Mouse (Mus musculus) intestine, embryonic 15.5 days (tissue): ENCODE measurements around the gene Srp14. TPM values are rescaled to one million over a fixed set of nuclear protein-coding genes. Genes with fewer than 3 reads are reported as not detected.

Experiments used
- ATAC-seq: fragments of 200-750 bp; cut with Nextera tagmentation; 2 replicates; pipeline ENCODE4 v1.8.0; 2017; ENCODE audit warnings: moderate TSS enrichment, moderate library complexity
- H3K27ac ChIP-seq: fragments of 300-500 bp; sonication (generic); 2 replicates; pipeline ENCODE4 v1.5.1; 2015; ENCODE audit warnings: mild to moderate bottlenecking, inconsistent platforms
- H3K27me3 ChIP-seq: fragments of 300-500 bp; sonication (generic); replicated peaks from 2 replicates; pipeline ENCODE4 v1.6.1; 2015; ENCODE audit warnings: inconsistent platforms
- H3K36me3 ChIP-seq: fragments of 300-500 bp; sonication (generic); 2 replicates; pipeline ENCODE4 v1.6.1; 2015; ENCODE audit warnings: inconsistent platforms
- H3K4me1 ChIP-seq: fragments of 300-500 bp; sonication (generic); replicated peaks from 2 replicates; pipeline ENCODE4 v1.6.1; 2015; ENCODE audit warnings: inconsistent platforms
- H3K4me2 ChIP-seq: fragments of 300-500 bp; sonication (generic); replicated peaks from 2 replicates; pipeline ENCODE4 v1.6.1; 2015; ENCODE audit warnings: mild to moderate bottlenecking, inconsistent platforms
- H3K4me3 ChIP-seq: fragments of 300-500 bp; sonication (generic); replicated peaks from 2 replicates; pipeline ENCODE4 v1.5.1; 2015; ENCODE audit warnings: inconsistent platforms
- H3K9ac ChIP-seq: fragments of 300-500 bp; sonication (generic); 2 replicates; pipeline ENCODE4 v1.6.1; 2015; ENCODE audit warnings: inconsistent platforms
- H3K9me3 ChIP-seq: fragments of 300-500 bp; sonication (generic); 2 replicates; pipeline ENCODE4 v1.6.1; 2016; ENCODE audit warnings: inconsistent platforms
- WGBS: fragments of 180-500 bp; shearing (Covaris S2); methylation state at CpG from one replicate; pipeline ENCODE4 v1.1.7; 2015; 5-methylcytosine and 5-hydroxymethylcytosine counted together
- polyA plus RNA-seq: library from polyadenylated mRNA; unstranded; fragments of >200 nt; fragmentation: Nextera tagmentation; extraction: Ambion mirVana; gene quantifications from 2 replicates; pipeline ENCODE4 v1.2.1, GENCODE M21; 2015

Gene Srp14
- polyA plus RNA-seq: 196 and 209 TPM in 2 replicates

DNA sequence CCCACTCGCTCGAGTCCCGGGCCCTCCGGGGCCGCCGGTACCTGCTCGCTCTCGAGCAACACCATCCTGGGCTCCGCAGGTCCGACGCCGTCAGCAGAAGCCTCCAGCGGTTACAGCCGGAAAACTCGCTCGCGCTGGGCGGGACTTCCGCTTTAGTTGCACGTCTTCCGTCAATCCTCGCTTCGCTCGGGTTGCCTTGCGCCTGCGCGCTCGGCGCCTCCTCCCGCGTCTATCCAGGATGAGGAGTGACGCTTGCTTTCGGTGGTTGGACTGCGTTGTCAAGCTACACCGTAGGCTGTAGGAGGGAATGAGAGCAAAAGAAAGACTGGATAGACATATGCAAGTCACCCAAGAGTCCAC, at the start of gene Srp14:
TSS of gene Srp14 (minus strand) at position 162 of the 360 bp plus-strand sequence.
- peak; percentile 97 for ATAC-seq
- Histone ChIP-seq H3K27ac (peak within 1 kb of the TSS; percentile 75), H3K4me2 (peak within 1 kb of the TSS; percentile 81), H3K9me3 (no peaks in the 10 kb centered on the region), H3K27me3 (no peaks in the 10 kb centered on the region), H3K9ac (peak within 1 kb of the TSS; percentile 85), H3K4me3 (peak within 1 kb of the TSS; percentile 84), H3K4me1 (peaks cover 11% of the 10 kb centered on the region), H3K36me3 (peaks cover 9% of the 10 kb centered on the region; the same call in 1 of the 2 replicates)
- WGBS: under 1% methylated on average over 35 of the region's 35 CpGs

DNA sequence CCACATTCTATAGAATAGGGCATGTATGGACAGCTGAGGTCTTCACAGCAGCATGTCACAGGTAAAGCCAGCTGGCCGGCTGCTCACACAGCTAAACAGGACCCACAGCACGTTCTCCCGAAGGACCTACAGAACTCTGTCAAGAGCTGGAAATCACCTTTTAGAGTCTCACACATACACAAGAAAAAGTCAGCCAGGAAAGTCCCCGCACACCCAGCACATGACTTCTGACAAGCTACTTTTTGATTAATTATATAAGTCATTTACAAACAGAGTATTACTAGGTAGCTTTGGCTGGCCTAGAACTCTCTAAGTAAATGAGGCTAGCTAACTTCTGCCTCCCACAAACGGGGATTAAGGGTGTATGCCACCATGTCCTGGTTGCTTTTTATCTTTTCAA, 47.0 kb upstream of the Srp14 start:
- H3K36me3 ChIP-seq: no peaks in the 10 kb centered on the region
- ATAC-seq: no peak
- H3K4me3 ChIP-seq: no peak overlapping the region
- H3K9me3 ChIP-seq: no peaks in the 10 kb centered on the region
- H3K27me3 ChIP-seq: no peaks in the 10 kb centered on the region
- peaks cover 27% of the 10 kb centered on the region for H3K4me1 ChIP-seq
- no peak overlapping the region for H3K4me2 ChIP-seq
- 89% methylated on average over 5 of the region's 5 CpGs for WGBS
- H3K27ac ChIP-seq: no peak overlapping the region
- no peak overlapping the region for H3K9ac ChIP-seq

DNA sequence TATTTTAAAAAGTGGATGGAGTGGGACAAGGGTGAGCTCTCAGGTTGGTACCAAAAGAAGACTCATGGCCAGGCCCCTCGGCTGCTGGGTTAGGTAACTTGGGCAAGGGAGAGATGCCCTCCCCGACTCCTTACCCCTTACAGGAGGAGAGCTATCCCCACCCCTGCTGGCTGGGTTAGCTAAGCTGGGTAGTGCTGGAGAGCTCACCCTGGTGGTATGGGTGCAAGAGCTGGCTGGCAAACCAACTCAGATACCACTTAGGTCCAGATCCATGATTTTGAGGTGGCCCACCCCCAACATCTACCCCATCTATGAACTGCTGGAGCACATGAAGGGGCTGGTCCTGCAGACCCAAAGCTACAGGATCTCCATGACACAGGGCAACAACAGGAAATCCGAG, 45.3 kb upstream of the Srp14 start:
- Histone ChIP-seq H3K9ac (no peak overlapping the region), H3K27me3 (no peaks in the 10 kb centered on the region), H3K4me1 (peaks cover 27% of the 10 kb centered on the region), H3K27ac (no peak overlapping the region), H3K4me3 (no peak overlapping the region), H3K4me2 (no peak overlapping the region), H3K36me3 (no peaks in the 10 kb centered on the region), H3K9me3 (no peaks in the 10 kb centered on the region)
- WGBS: 81% methylated on average over 3 of the region's 3 CpGs
- ATAC-seq: no peak

DNA sequence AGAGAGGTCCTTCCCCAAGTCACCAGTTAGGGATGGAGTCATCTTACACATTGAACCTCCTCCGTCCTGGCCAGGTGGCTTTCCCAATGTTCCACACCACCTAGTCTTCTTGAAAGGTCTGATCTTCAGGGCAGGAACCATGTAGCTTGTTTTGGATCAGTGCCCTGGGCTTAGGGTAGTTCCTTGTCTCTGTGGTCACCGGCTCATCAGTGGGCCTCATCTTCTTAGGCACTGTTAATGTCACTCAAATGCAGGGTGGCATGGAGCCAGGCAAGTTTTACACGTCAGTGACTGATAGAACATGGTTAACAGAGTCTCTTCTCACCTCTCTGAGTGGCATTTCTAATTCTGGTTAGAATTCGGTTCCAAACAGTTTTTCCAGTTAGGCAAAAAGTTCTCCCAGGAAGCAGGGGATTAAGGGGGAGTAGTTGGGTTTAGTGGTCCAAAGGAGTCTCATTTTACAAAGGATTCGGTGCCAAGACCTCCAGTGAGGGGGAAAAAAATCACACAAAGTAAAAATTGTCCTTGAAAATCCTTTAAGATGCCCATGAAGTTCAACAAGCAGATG, 43.7 kb upstream of the Srp14 start:
- no peak overlapping the region for H3K9ac ChIP-seq
- H3K27ac ChIP-seq: no peak overlapping the region
- H3K4me2 ChIP-seq: no peak overlapping the region
- H3K27me3 ChIP-seq: no peaks in the 10 kb centered on the region
- H3K4me1 ChIP-seq: peaks cover 25% of the 10 kb centered on the region
- no peak overlapping the region for H3K4me3 ChIP-seq
- no peaks in the 10 kb centered on the region for H3K9me3 ChIP-seq
- WGBS: 69% methylated on average over 5 of the region's 5 CpGs
- ATAC-seq: no peak
- no peaks in the 10 kb centered on the region for H3K36me3 ChIP-seq

DNA sequence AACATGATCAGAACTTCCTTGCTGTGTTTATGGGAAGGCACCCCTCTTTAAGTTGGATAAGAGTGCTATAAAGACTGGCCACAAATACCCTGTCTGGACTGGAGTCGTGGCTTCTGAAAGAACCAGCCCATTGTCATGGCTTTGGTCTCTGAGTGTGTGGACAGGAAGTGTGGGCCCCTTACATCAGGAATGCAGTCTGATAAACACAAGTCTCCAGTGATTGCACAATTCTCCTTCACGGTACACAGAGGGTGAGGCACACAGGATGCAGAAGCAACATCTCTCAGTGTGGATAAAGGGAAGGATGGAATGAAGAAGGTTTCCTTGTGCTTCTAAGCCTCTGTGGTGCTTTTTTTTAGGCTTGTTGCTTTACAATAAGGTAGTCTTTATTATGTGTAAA, 42.8 kb upstream of the Srp14 start:
- no peak overlapping the region for H3K4me3 ChIP-seq
- H3K36me3 ChIP-seq: no peaks in the 10 kb centered on the region
- no peak overlapping the region for H3K4me2 ChIP-seq
- no peaks in the 10 kb centered on the region for H3K9me3 ChIP-seq
- H3K9ac ChIP-seq: no peak overlapping the region
- peak; percentile 85 for ATAC-seq
- H3K27ac ChIP-seq: peak overlapping the region; percentile 34
- peaks cover 25% of the 10 kb centered on the region for H3K4me1 ChIP-seq
- WGBS: 1% methylated on average over 2 of the region's 2 CpGs
- H3K27me3 ChIP-seq: no peaks in the 10 kb centered on the region

DNA sequence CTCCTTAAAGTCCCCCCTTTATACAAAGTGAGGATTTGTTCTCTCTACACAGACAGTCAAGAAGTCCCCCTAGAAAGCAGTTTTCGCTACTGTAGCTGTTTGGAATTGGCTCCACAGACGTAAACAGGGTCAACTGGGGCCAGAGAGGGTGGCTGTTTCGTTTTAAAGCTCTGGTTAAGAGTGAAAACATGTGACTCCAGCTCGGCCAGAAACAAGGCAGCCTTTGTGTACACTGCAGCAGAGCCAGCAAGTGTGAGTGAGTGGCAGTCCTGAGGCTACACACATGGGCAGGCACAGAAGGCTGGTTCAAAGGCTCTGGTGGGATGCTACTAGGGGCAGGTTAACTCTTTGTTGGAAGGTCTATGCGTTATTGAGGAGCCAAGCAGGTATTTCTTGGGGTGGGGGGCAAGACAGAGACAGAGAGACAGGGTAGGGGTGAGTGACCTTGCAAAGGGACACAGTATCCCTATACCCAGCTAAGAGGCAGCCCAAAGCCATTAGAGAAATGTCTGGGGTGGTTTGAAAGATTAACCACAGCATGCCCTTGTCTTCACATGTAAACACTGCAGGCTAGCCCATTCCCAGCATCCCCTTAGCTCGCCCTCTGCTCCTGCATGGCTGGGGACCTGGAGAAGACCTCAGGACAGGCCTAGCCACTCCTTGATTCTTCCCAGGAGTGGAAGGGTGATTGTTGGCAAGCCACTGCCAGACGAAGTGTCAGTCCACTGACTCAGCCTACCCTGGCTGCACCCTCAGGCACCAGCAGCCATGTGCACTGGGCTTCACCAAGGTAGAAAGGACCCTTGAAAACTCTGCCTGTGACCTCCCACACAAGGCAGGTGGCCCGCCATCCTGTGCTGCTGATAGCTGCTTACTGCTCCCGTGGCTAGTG, 40.8 kb upstream of the Srp14 start:
- Histone ChIP-seq H3K4me2 (no peak overlapping the region), H3K9ac (no peak overlapping the region), H3K36me3 (no peaks in the 10 kb centered on the region), H3K4me3 (no peak overlapping the region), H3K4me1 (peaks cover 25% of the 10 kb centered on the region), H3K9me3 (no peaks in the 10 kb centered on the region), H3K27ac (peak overlapping the region; percentile 69), H3K27me3 (no peaks in the 10 kb centered on the region)
- ATAC-seq: peak; percentile 81
- WGBS: 38% methylated on average over 9 of the region's 9 CpGs

DNA sequence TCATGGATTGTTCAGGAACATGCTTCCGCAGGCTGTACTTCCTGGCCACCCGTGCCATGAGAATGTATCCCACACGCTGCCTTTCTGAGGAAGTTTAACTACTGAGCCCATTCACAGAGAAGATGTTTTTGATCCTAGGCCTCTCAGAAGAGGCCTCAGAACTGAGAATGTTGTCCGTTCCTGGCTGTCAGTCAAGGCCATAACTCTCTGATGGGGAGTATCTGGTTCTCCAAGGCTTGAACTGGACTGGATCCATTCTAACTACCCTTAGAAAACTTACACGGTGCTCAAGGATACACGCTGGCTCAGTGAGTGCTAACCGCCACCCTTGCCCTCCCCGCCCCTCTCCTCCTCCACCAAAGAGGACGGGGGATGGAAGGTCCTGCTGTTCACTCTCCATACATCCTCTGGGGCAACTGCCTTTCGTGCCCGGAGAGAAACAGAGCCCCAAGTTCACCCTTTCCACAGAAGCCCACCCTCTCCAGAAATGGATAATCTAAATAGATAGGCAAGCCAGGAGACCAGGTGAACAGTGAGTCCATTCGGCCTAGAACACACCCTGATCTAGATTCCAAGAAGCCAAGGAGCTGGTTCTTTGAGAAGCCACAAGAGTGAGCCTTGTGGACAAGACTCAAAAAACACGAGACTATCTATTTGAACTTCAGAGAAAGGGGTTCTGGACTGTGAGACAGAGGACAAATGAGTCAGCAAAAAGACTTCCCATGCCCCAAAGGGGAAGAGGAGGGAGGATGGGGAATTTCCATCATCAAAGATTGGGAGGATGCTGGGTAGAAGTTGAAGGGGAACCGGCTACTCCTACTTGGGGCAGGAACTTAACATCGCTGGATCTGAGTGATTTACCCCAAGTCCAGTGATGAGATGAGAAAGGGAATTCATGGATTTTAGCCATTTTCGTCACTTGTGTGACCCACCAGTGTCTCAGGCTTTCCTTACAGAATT, 33.2 kb upstream of the Srp14 start:
- no peak overlapping the region for H3K27ac ChIP-seq
- H3K4me3 ChIP-seq: no peak overlapping the region
- H3K36me3 ChIP-seq: no peaks in the 10 kb centered on the region
- H3K9ac ChIP-seq: no peak overlapping the region
- 74% methylated on average over 16 of the region's 16 CpGs for WGBS
- H3K9me3 ChIP-seq: no peaks in the 10 kb centered on the region
- no peak overlapping the region for H3K4me2 ChIP-seq
- H3K4me1 ChIP-seq: peaks cover 14% of the 10 kb centered on the region
- no peaks in the 10 kb centered on the region for H3K27me3 ChIP-seq
- no peak for ATAC-seq

DNA sequence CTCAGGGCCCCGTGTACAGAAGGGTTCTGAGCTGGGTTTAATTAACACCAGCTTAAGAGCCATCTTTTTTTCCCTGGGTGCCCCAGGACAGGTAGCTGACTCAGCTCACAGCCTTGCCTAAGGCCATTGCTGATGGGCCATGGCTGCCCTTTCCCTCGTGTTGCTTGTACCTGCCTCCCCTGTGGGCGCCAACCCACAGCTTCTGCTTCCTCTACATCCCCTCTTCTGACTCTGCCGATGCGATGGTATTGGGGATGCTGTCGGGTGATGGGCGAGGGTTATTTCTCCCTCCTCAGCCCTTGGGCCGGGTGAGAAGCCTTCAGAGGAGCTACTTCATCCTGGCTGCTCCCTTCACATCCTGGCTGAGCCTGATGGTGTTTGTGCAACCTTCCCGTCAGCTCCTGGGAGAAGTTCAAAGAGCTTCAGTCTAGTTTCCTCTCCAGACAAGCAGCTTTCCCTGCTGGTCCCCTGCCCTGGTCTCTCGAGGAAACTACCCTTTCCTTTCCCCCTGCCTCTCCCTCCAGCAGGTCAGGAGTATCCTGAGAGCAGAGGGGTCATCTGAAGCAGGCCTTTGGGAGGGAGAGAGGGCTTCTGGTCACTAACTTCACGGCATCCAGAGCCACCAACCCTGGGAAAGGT, 32.4 kb upstream of the Srp14 start:
- Histone ChIP-seq H3K9me3 (no peaks in the 10 kb centered on the region), H3K27ac (peak overlapping the region; percentile 27; the same call in 1 of the 2 replicates), H3K9ac (no peak overlapping the region), H3K36me3 (no peaks in the 10 kb centered on the region), H3K4me3 (no peak overlapping the region), H3K4me2 (no peak overlapping the region), H3K4me1 (peaks cover 14% of the 10 kb centered on the region), H3K27me3 (no peaks in the 10 kb centered on the region)
- 58% methylated on average over 11 of the region's 11 CpGs for WGBS
- ATAC-seq: no peak

DNA sequence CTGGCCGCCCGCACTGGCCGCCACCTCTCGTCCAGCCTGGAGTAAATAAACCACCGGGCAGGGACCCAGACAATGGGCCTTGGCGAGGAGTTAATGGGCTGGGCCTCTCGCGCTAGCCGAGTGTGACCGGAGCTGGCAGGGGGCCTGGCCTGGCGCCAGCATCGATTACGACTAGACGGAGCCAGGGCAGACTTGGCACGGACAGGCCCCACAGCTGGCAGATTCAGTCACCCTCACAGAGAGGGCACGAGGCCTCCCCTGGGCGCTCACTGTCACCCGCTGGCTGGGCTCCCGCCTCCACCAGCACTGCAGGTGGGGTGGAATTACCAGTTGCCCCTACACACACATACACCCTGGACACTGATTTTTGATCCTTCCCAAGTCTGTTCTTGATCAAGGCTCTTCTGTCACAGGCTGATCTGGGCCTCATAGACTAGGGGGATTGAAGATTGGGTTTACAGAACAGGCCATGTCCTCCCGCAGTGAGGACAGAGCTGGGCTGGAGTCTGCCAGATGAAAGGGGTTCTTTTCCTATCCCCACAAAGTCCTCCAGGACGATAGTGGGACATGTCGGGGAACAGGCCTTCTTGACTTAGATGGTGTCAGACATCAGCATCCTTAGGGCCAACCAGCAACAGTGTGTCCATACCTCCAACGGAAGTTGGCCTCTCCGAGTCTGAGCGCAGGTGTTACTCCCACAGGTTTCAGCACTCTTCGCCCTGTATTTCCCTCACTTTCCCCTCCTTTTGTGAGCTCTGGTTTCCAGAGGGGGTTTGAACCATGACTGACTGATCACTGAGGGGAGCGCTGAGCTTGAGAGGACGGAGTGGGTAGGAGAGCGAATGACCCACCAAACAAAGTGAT, 31.2 kb upstream of the Srp14 start:
- Histone ChIP-seq H3K9ac (no peak overlapping the region), H3K36me3 (no peaks in the 10 kb centered on the region), H3K4me2 (no peak overlapping the region; the same call in 1 of the 2 replicates), H3K9me3 (no peaks in the 10 kb centered on the region), H3K4me1 (peaks cover 14% of the 10 kb centered on the region), H3K27me3 (no peaks in the 10 kb centered on the region), H3K27ac (no peak overlapping the region), H3K4me3 (no peak overlapping the region)
- ATAC-seq: peak; percentile 82
- WGBS: 47% methylated on average over 29 of the region's 29 CpGs

DNA sequence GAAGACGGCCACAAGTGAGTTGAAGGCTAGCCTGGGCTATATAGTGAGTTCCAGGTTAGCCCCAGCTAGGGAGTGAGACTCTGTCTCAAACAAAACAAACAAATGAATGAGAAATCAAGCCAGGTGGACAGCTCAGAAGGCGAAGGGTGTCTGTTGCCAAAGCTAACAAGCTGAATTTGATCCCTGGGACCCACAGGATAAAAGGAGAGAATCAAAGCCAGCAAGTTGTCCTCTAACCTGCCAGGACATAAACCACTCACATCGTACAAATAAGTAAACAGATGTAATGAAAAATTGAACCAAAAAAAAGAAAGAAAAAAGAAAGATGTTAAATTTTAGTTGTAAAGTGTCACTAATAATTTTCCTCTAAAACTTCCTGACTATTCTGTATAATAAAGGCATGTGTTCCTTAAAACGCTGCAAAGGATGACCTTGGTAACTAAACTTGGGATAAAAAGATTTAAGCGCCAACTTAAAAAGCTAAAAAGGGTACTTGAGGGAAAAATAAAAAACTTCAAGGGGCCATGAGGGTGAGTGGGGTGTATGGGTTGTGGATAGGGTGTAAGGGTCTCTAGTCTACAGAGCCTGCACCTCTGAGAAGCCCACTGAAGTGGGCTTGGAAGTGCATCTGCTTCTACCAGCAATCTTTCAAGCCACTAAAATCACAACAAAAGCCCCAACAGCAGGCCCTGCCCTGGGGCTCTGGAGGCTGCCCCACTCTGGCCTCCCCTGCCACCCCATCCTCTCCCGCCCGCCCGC, 30.4 kb upstream of the Srp14 start:
- Histone ChIP-seq H3K27me3 (no peaks in the 10 kb centered on the region), H3K4me2 (no peak overlapping the region; the same call in 1 of the 2 replicates), H3K27ac (no peak overlapping the region), H3K36me3 (no peaks in the 10 kb centered on the region), H3K9me3 (no peaks in the 10 kb centered on the region), H3K4me1 (peaks cover 14% of the 10 kb centered on the region), H3K4me3 (no peak overlapping the region), H3K9ac (no peak overlapping the region)
- WGBS: 61% methylated on average over 8 of the region's 8 CpGs
- peak; percentile 23; the same call in 1 of the 2 replicates for ATAC-seq
